Mouse (Mus musculus) heart, embryonic 16.5 days (tissue): ENCODE results near the gene 1700028P14Rik. TPM values are rescaled to one million over a fixed set of nuclear protein-coding genes. Genes with fewer than 3 reads are reported as not detected.
"Not testable (repeated sequence)": the region's sequence is repeated elsewhere in the genome, so short reads cannot be mapped to it uniquely, and the experiment has no call there.

Experiments
- ATAC-seq: fragments of 200-750 bp; cut with Nextera tagmentation; replicated peaks from 2 replicates; pipeline ENCODE4 v1.8.0; 2017; ENCODE audit warnings: moderate number of reproducible peaks; ENCODE audit not compliant: insufficient read depth, low FRiP score; ENCODE audit errors: extremely low read depth
- H3K27ac ChIP-seq: fragments of 300-500 bp; sonication (generic); 2 replicates; pipeline ENCODE4 v1.5.1; 2014; ENCODE audit warnings: mild to moderate bottlenecking, low read length, control low read depth, moderate library complexity
- H3K27me3 ChIP-seq: fragments of 300-500 bp; sonication (generic); 2 replicates; pipeline ENCODE4 v1.6.1; 2014; ENCODE audit warnings: low read length, mixed read lengths; ENCODE audit not compliant: control insufficient read depth, insufficient read depth
- H3K36me3 ChIP-seq: fragments of 300-500 bp; sonication (generic); 2 replicates; pipeline ENCODE4 v1.6.1; 2014; ENCODE audit not compliant: control insufficient read depth, insufficient read depth
- H3K4me1 ChIP-seq: fragments of 300-500 bp; sonication (generic); 2 replicates; pipeline ENCODE4 v1.6.1; 2014; ENCODE audit warnings: low read length, mixed read lengths; ENCODE audit not compliant: control insufficient read depth, insufficient read depth
- H3K4me2 ChIP-seq: fragments of 300-500 bp; sonication (generic); 2 replicates; pipeline ENCODE4 v1.6.1; 2014; ENCODE audit warnings: low read depth, mild to moderate bottlenecking, control low read depth, low read length
- H3K4me3 ChIP-seq: fragments of 300-500 bp; sonication (generic); 2 replicates; pipeline ENCODE4 v1.5.1; 2014; ENCODE audit warnings: mild to moderate bottlenecking, control low read depth, low read length
- H3K9ac ChIP-seq: fragments of 300-500 bp; sonication (generic); 2 replicates; pipeline ENCODE4 v1.6.1; 2014; ENCODE audit warnings: low read length, control low read depth
- H3K9me3 ChIP-seq: fragments of 300-500 bp; sonication (generic); replicated peaks from 2 replicates; pipeline ENCODE4 v1.6.1; 2016; ENCODE audit warnings: low read length; ENCODE audit not compliant: control insufficient read depth
- WGBS: fragments of 180-500 bp; shearing (Covaris S2); extraction: QIAGEN DNeasy Blood & Tissue Kit; methylation state at CpG from one replicate; pipeline ENCODE4 v1.1.7; 2014; 5-methylcytosine and 5-hydroxymethylcytosine counted together
- polyA plus RNA-seq: library from polyadenylated mRNA; unstranded; fragments of >200 nt; fragmentation: Nextera tagmentation; extraction: Ambion mirVana; gene quantifications from 2 replicates; pipeline ENCODE4 v1.2.1, GENCODE M21; 2015

The 1700028P14Rik gene
- polyA plus RNA-seq, result 0.28 and 0.52 TPM in 2 replicates

DNA sequence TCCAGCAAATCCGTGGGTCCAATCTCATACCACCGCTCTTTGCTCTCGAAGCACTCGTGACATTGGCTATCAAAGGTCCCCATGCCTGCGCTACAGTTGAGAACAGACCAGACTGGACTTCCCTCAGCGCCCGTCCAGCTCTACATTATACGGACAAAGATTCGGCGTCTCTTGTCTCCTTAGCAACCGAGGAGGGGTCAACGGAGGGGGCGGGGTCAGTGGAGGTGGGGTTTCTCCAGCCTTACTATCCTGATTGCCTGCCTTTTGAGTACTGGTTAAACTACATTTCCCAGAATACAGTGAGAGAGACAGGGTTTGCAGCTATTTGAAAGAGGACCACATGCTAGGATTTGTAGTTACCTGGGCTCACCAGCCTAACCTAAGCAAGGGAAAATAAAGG lies at the start of gene 1700028P14Rik:
1700028P14Rik (minus strand) TSS at position 169 of the 400 bp plus-strand sequence.
- peak within 1 kb of the TSS; percentile 14 for H3K4me2 ChIP-seq
- H3K9ac ChIP-seq, result no peak within 1 kb of the TSS
- H3K27ac ChIP-seq, result no peak within 1 kb of the TSS
- no peaks in the 10 kb centered on the region for H3K4me1 ChIP-seq
- 0 out of 2 replicates have a peak within 1 kb of the TSS, but pooled peaks have one; percentile 7 for H3K4me3 ChIP-seq
- peaks cover 4% of the 10 kb centered on the region; the same call in 1 of the 2 replicates for H3K27me3 ChIP-seq
- 9% methylated on average over 13 of the region's 13 CpGs for WGBS
- no peaks in the 10 kb centered on the region for H3K9me3 ChIP-seq
- no peaks in the 10 kb centered on the region for H3K36me3 ChIP-seq
- ATAC-seq, result peak; percentile 45; the same call in 1 of the 2 replicates

DNA sequence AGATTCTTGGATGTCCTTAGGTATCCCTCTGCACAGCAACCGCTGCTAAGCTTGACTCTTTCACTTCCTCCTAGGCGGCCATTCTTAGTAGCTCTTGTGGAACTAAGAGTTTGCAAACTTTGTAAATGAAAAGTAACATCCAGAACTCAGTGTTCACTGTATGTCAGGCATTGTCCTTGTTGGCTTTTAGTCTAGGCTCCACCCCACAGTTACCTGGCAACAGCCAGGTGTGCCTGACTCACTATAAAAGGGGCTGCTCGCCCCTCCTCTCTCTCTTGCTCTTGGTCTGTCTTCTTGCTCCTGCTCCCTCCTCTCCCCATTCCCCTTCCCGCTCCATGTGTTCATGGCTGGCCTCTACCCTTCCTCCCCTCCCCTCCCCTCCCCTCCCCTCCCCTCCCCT lies 46.5 kb upstream of the 1700028P14Rik start:
- H3K27ac ChIP-seq, result no peak overlapping the region
- peaks cover 24% of the 10 kb centered on the region for H3K36me3 ChIP-seq
- H3K4me3 ChIP-seq, result no peak overlapping the region
- no peaks in the 10 kb centered on the region for H3K27me3 ChIP-seq
- H3K9ac ChIP-seq, result no peak overlapping the region
- no peak overlapping the region for H3K4me2 ChIP-seq
- H3K9me3 ChIP-seq, result no peaks in the 10 kb centered on the region
- WGBS, result 85% methylated on average over 4 of the region's 4 CpGs
- ATAC-seq, result no peak
- no peaks in the 10 kb centered on the region for H3K4me1 ChIP-seq

DNA sequence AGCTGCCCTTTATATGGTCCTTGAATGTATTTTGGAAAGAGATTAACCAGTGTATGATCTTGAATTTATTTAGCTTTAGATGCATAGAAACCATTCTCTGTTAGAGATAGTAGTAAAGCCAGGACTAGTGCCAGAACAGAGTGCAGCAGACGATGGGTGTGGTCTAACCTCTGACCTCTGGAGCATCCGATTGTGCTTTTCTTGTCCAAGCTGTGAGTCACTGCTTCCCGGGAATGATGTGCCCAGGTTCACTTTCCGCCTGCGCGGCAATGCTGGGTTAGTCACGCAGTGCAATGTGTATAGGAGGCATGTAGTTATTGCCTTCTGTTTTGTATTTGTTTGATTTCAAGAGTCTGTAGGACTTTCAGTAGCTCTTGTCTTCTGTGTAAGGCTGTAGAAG lies 45.8 kb upstream of the 1700028P14Rik start:
- Histone ChIP-seq H3K9ac (no peak overlapping the region), H3K4me1 (no peaks in the 10 kb centered on the region), H3K9me3 (no peaks in the 10 kb centered on the region), H3K4me3 (no peak overlapping the region), H3K27ac (no peak overlapping the region), H3K4me2 (no peak overlapping the region), H3K27me3 (no peaks in the 10 kb centered on the region), H3K36me3 (peaks cover 24% of the 10 kb centered on the region)
- no peak for ATAC-seq
- WGBS, result 71% methylated on average over 7 of the region's 7 CpGs

DNA sequence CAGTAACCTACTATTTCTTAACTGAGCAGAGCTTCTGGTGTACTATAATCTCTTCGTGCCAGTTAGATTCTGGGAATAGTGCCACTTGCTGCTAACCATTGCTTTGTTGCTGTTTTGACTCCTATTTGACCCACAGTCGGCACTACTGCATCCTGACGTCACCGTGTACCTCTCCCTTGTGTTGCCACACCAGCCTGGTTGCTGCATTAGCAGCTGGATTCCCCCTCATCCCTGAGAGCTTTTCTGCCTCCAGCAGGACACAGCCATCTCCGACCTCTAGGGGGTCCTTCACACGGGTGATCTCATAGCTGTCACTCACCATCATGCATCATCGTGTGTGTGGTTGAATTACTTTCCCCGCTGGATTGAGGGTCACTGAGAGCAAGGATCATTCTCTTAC lies 45.2 kb upstream of the 1700028P14Rik start:
- 67% methylated on average over 8 of the region's 8 CpGs for WGBS
- peaks cover 24% of the 10 kb centered on the region for H3K36me3 ChIP-seq
- no peak overlapping the region for H3K4me2 ChIP-seq
- no peaks in the 10 kb centered on the region for H3K27me3 ChIP-seq
- no peak overlapping the region for H3K9ac ChIP-seq
- H3K4me3 ChIP-seq, result no peak overlapping the region
- H3K27ac ChIP-seq, result no peak overlapping the region
- H3K4me1 ChIP-seq, result no peaks in the 10 kb centered on the region
- no peak for ATAC-seq
- H3K9me3 ChIP-seq, result no peaks in the 10 kb centered on the region

DNA sequence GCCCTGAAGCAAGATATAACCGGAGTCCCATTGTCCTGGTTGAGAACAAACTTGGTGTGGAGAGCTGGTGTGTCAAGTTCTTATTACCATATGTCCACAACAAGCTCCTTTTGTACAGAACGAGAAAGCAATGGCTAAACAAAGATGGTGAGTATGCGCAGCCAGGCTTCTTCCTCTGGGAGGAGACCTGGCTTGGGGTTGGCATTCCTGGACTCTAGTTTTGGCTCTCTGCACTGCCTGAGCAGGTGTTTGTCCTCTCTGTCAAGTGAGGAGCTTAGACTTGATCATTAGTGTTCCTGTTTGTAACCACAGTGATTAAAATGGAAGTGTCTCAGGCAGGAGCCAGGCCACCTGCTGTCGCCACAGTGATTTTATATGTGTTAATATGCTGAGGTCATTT lies 41.7 kb upstream of the 1700028P14Rik start:
- Histone ChIP-seq H3K36me3 (peaks cover 19% of the 10 kb centered on the region), H3K4me1 (peaks cover 2% of the 10 kb centered on the region; the same call in 1 of the 2 replicates), H3K27ac (no peak overlapping the region), H3K4me3 (no peak overlapping the region), H3K9me3 (no peaks in the 10 kb centered on the region), H3K27me3 (no peaks in the 10 kb centered on the region), H3K9ac (no peak overlapping the region), H3K4me2 (no peak overlapping the region)
- ATAC-seq, result no peak
- 72% methylated on average over 4 of the region's 4 CpGs for WGBS

DNA sequence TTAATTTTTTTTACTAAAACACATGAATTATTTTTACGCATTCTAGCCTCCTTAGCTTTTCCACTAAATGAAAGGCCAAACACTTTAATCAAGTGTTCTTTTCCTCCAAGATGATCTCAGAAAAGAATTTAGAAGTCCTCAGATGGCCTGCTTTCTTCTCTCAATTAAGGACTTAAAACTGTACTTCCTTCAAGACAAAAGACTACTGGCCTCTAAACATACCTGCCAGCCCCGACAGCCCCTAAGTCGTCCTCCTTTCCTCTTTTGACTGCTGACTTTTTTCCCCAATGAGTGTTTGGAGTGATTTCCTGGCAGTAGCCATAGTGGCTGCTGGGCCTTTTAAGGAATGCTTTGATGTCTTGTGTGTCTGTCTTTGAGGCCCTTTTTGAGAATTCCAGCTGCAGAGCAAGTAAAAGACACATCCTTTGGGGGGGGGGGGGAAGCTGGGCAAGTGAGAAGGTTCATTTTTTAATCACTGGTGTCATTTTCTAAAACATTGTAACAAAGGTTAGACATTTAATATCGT lies 35.9 kb upstream of the 1700028P14Rik start:
- Histone ChIP-seq H3K9ac (peak overlapping the region; percentile 63), H3K36me3 (no peaks in the 10 kb centered on the region), H3K4me2 (peak overlapping the region; percentile 66), H3K4me3 (peak overlapping the region; percentile 42), H3K27me3 (no peaks in the 10 kb centered on the region), H3K9me3 (no peaks in the 10 kb centered on the region), H3K4me1 (peaks cover 8% of the 10 kb centered on the region), H3K27ac (no peak overlapping the region)
- no peak for ATAC-seq
- 24% methylated on average over 4 of the region's 4 CpGs for WGBS

DNA sequence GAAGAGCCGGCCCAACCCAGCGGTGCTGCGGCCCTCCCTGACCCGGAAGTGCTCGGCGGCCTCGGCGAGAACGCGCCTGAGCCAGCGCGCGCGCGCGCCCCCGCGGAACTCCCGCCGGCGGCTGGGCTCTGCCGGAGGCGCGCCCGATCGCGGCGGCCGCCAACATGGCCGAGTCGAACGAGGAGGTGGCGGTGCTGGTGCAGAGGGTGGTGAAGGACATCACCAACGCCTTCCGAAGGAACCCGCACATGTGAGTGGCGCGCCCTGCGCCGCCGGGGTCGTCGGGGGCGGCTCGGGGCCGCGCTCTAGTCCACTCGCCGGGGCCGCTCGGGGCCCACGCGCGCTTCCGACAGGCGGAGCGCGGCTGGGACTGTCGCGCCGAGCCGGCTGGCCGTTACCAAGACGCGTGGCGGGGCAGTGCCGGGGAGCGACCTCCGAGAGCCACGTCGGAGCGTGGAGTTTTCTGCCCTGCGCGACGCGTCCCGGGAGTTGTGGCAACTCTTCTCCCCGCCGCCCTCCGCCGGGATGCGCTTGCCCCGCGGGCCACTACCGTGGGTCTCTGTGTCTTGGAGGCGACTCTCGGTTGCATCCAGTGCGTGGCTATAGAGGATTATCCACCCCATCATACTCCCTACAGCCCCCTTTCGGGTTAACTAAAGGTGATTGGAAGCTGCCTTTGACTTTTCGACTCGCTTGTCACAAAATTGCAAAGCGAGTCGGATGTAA lies 34.8 kb upstream of the 1700028P14Rik start, which contains the start of gene Ptar1:
Ptar1 (plus strand) TSS at position 134 of the 726 bp plus-strand sequence.
- Histone ChIP-seq H3K27ac (peak within 1 kb of the TSS; percentile 95), H3K9ac (peak within 1 kb of the TSS; percentile 98), H3K4me2 (peak within 1 kb of the TSS; percentile 86), H3K27me3 (no peaks in the 10 kb centered on the region), H3K9me3 (no peaks in the 10 kb centered on the region), H3K36me3 (no peaks in the 10 kb centered on the region), H3K4me3 (peak within 1 kb of the TSS; percentile 93), H3K4me1 (peaks cover 8% of the 10 kb centered on the region)
- under 1% methylated on average over 93 of the region's 93 CpGs for WGBS
- peak; percentile 95 for ATAC-seq

DNA sequence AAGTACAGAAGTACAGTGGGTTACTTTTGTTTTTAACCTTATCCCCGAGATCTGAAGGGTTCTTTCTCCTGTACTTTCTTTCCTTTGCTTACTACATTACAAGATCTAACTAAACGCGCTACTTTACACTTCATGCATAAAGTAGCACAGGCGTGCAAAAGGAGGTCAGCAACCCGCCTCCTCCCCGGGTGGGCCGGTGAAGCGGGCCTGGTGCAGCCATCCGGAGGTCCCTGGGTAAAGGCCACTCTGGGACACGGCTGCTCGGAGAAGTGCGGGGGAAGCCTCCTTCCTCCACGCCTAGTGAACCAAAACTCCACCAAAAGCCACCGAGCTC lies 34.3 kb upstream of the 1700028P14Rik start:
- no peaks in the 10 kb centered on the region for H3K27me3 ChIP-seq
- 2% methylated on average over 14 of the region's 14 CpGs for WGBS
- H3K4me3 ChIP-seq, result peak overlapping the region; percentile 93
- ATAC-seq, result peak; percentile 71
- H3K9ac ChIP-seq, result peak overlapping the region; percentile 98
- H3K9me3 ChIP-seq, result no peaks in the 10 kb centered on the region
- peak overlapping the region; percentile 95 for H3K27ac ChIP-seq
- H3K4me1 ChIP-seq, result peaks cover 8% of the 10 kb centered on the region
- no peaks in the 10 kb centered on the region for H3K36me3 ChIP-seq
- H3K4me2 ChIP-seq, result peak overlapping the region; percentile 86

DNA sequence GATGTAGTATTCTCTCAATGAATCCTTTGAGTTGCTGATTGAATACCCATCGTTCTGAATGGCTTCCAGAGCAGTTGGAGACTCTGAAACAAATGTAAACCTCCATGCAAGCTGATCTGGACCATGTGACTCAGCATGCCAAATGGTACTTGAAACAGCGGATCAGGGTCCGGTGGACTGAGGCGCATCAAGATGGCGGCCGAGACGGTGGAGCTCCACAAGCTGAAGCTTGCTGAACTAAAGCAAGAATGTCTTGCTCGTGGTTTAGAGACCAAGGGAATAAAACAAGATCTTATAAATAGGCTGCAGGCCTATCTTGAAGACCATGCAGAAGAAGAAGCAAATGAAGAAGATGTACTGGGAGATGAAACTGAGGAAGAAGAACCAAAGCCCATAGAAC lies 23.0 kb upstream of the 1700028P14Rik start:
- 86% methylated on average over 8 of the region's 8 CpGs for WGBS
- not testable (repeated sequence) for H3K36me3 ChIP-seq, H3K9me3 ChIP-seq, H3K4me3 ChIP-seq, H3K4me1 ChIP-seq, H3K9ac ChIP-seq, H3K27ac ChIP-seq, H3K4me2 ChIP-seq, H3K27me3 ChIP-seq, ATAC-seq
